Mouse (Mus musculus) kidney, embryonic 16.5 days (tissue): ENCODE measurements around the gene Gimap1. TPM values are rescaled to one million over a fixed set of nuclear protein-coding genes. Genes with fewer than 3 reads are reported as not detected.

Source experiments
- ATAC-seq: fragments of 200-750 bp; cut with Nextera tagmentation; 2 replicates; pipeline ENCODE4 v1.8.0; 2017; ENCODE audit warnings: moderate TSS enrichment; ENCODE audit not compliant: low FRiP score, low TSS enrichment
- H3K27ac ChIP-seq: fragments of 300-500 bp; sonication (generic); 2 replicates; pipeline ENCODE4 v1.5.1; 2014; ENCODE audit warnings: low read length
- H3K27me3 ChIP-seq: fragments of 300-500 bp; sonication (generic); 2 replicates; pipeline ENCODE4 v1.6.1; 2014; ENCODE audit warnings: low read length, control low read depth, mixed read lengths; ENCODE audit not compliant: insufficient read depth
- H3K36me3 ChIP-seq: fragments of 300-500 bp; sonication (generic); 2 replicates; pipeline ENCODE4 v1.6.1; 2014; ENCODE audit warnings: low read length, control low read depth, mixed read lengths; ENCODE audit not compliant: insufficient read depth
- H3K4me1 ChIP-seq: fragments of 300-500 bp; sonication (generic); 2 replicates; pipeline ENCODE4 v1.6.1; 2014; ENCODE audit warnings: low read length, control low read depth, mixed read lengths; ENCODE audit not compliant: insufficient read depth
- H3K4me2 ChIP-seq: fragments of 300-500 bp; sonication (generic); replicated peaks from 2 replicates; pipeline ENCODE4 v1.6.1; 2014; ENCODE audit warnings: low read depth, low read length
- H3K4me3 ChIP-seq: fragments of 300-500 bp; sonication (generic); 2 replicates; pipeline ENCODE4 v1.5.1; 2014; ENCODE audit warnings: mild to moderate bottlenecking, low read length
- H3K9ac ChIP-seq: fragments of 300-500 bp; sonication (generic); replicated peaks from 2 replicates; pipeline ENCODE4 v1.6.1; 2014; ENCODE audit warnings: low read length
- H3K9me3 ChIP-seq: fragments of 300-500 bp; sonication (generic); 2 replicates; pipeline ENCODE4 v1.6.1; 2016; ENCODE audit warnings: low read length, control low read depth
- WGBS: fragments of 180-500 bp; shearing (Covaris S2); extraction: QIAGEN DNeasy Blood & Tissue Kit; methylation state at CpG from one replicate; pipeline ENCODE4 v1.1.7; 2014; 5-methylcytosine and 5-hydroxymethylcytosine counted together
- polyA plus RNA-seq: library from polyadenylated mRNA; unstranded; fragments of >200 nt; fragmentation: Nextera tagmentation; extraction: Ambion mirVana; gene quantifications from 2 replicates; pipeline ENCODE4 v1.2.1, GENCODE M21; 2015

Gene Gimap1
- polyA plus RNA-seq, 1 experiment from 2014 or later: 43.2 TPM

- ATAC-seq: no peak
- WGBS: 58% methylated on average over 5 of the region's 5 CpGs
- peak overlapping the region; percentile 79; the same call in 1 of the 2 replicates for H3K27ac ChIP-seq
- no peak overlapping the region for H3K4me3 ChIP-seq
- no peaks in the 10 kb centered on the region for H3K9me3 ChIP-seq
- no peaks in the 10 kb centered on the region for H3K4me1 ChIP-seq
- no peak overlapping the region for H3K4me2 ChIP-seq
- no peak overlapping the region for H3K9ac ChIP-seq
- no peaks in the 10 kb centered on the region for H3K27me3 ChIP-seq
- H3K36me3 ChIP-seq: no peaks in the 10 kb centered on the region
Observed at GRCm38 (mm10) chr6:48702601-48703000, 36.3 kb upstream of the Gimap1 start.

- Histone ChIP-seq H3K4me2 (no peak overlapping the region), H3K4me3 (no peak overlapping the region), H3K4me1 (no peaks in the 10 kb centered on the region), H3K9me3 (no peaks in the 10 kb centered on the region), H3K27ac (no peak overlapping the region), H3K9ac (no peak overlapping the region), H3K36me3 (no peaks in the 10 kb centered on the region), H3K27me3 (no peaks in the 10 kb centered on the region)
- ATAC-seq: no peak
Observed at GRCm38 (mm10) chr6:48704146-48704545, 34.7 kb upstream of the Gimap1 start.

DNA sequence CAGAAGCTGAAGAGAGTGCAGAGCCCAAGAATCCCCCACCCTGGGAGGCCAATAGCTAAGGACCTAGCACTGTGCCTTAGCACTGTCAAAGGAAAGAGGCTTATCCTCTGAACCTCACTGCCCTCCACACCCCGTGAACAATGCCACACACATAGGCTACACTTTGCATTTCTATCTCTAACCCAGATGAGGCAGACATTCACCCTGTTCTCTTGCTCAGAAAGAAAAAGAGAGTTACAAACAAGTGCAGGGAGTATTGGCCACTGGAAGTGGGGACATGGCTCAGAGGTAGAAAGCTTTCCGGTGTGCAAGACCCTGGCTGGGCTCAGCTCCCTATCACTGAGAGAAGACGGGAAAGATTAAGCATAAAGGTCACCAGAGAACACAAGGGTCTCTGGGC lies 32.7 kb upstream of the Gimap1 start:
- Histone ChIP-seq H3K9ac (peak overlapping the region; percentile 58), H3K9me3 (no peaks in the 10 kb centered on the region), H3K27ac (peak overlapping the region; percentile 53), H3K4me2 (peak overlapping the region; percentile 40), H3K4me1 (no peaks in the 10 kb centered on the region), H3K27me3 (no peaks in the 10 kb centered on the region), H3K4me3 (peak overlapping the region; percentile 30), H3K36me3 (no peaks in the 10 kb centered on the region)
- ATAC-seq: no peak
- WGBS: 40% methylated on average over 3 of the region's 3 CpGs

DNA sequence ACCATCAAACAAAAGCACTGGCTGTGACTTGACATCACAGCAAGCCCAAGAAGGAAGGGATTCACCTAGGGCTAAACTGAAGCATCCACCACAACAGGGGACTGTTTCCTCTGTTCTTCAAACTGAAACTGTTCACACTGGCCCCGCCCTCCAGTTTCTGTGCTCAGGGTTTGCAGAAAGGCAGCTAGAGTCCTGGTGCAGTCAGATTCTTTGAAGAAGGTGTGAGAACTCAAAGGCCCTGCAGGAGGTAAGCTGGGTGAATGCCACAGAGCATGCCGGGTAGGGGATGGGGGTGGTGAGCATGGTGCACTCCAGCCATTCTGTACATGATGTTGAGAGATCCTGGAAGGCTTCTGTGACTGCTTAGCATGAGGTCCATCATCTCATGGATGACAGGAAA lies 20.4 kb upstream of the Gimap1 start, which contains the start of the genes Gm28053 and Gimap7:
TSS of gene Gm28053 (plus strand) at position 153 of the 400 bp plus-strand sequence.
TSS of gene Gimap7 (plus strand) at position 167 of the 400 bp plus-strand sequence.
- no peak within 1 kb of the TSS for H3K4me3 ChIP-seq
- no peak within 1 kb of the TSS for H3K27ac ChIP-seq
- H3K9ac ChIP-seq: no peak within 1 kb of the TSS
- 58% methylated on average over 2 of the region's 2 CpGs for WGBS
- H3K4me2 ChIP-seq: no peak within 1 kb of the TSS
- ATAC-seq: no peak
- no peaks in the 10 kb centered on the region for H3K9me3 ChIP-seq
- H3K27me3 ChIP-seq: no peaks in the 10 kb centered on the region
- H3K36me3 ChIP-seq: no peaks in the 10 kb centered on the region
- H3K4me1 ChIP-seq: no peaks in the 10 kb centered on the region

- Histone ChIP-seq H3K27me3 (no peaks in the 10 kb centered on the region), H3K4me1 (no peaks in the 10 kb centered on the region), H3K27ac (no peak overlapping the region), H3K36me3 (no peaks in the 10 kb centered on the region), H3K4me2 (no peak overlapping the region), H3K4me3 (no peak overlapping the region), H3K9ac (no peak overlapping the region), H3K9me3 (0 out of 2 replicates have a peak, but pooled peaks cover 3% of the 10 kb centered on the region)
- WGBS: 78% methylated on average over 4 of the region's 4 CpGs
- ATAC-seq: no peak
Observed at GRCm38 (mm10) chr6:48720326-48720725, 18.5 kb upstream of the Gimap1 start.

DNA sequence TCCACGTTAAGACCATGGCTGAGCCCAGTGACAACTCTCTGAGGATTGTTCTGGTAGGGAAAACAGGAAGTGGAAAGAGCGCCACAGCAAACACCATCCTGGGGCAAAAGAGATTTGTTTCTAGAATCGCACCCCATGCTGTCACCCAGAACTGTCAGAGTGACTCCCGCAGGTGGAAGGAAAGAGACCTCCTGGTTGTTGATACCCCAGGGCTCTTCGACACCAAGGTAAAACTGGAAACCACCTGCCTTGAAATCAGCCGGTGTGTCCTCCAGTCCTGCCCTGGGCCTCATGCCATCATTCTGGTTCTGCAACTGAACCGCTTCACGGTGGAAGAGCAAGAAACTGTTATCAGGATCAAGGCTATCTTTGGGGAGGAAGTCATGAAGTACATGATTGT lies 15.4 kb upstream of the Gimap1 start:
- H3K4me3 ChIP-seq: no peak overlapping the region
- 81% methylated on average over 8 of the region's 8 CpGs for WGBS
- no peaks in the 10 kb centered on the region for H3K27me3 ChIP-seq
- ATAC-seq: no peak
- H3K4me2 ChIP-seq: no peak overlapping the region
- no peak overlapping the region for H3K9ac ChIP-seq
- no peak overlapping the region for H3K27ac ChIP-seq
- no peaks in the 10 kb centered on the region; the same call in 1 of the 2 replicates for H3K4me1 ChIP-seq
- 0 out of 2 replicates have a peak, but pooled peaks cover 3% of the 10 kb centered on the region for H3K9me3 ChIP-seq
- H3K36me3 ChIP-seq: no peaks in the 10 kb centered on the region

- H3K27me3 ChIP-seq: no peaks in the 10 kb centered on the region
- H3K27ac ChIP-seq: peak overlapping the region; percentile 31; the same call in 1 of the 2 replicates
- H3K4me1 ChIP-seq: no peaks in the 10 kb centered on the region; the same call in 1 of the 2 replicates
- peak; percentile 82 for ATAC-seq
- no peaks in the 10 kb centered on the region for H3K36me3 ChIP-seq
- no peak overlapping the region for H3K9ac ChIP-seq
- H3K4me2 ChIP-seq: no peak overlapping the region
- 29% methylated on average over 1 of the region's 1 CpGs for WGBS
- 0 out of 2 replicates have a peak, but pooled peaks cover 3% of the 10 kb centered on the region for H3K9me3 ChIP-seq
- no peak overlapping the region for H3K4me3 ChIP-seq
Observed at GRCm38 (mm10) chr6:48725476-48725875, 13.4 kb upstream of the Gimap1 start.

- WGBS: 89% methylated on average over 5 of the region's 5 CpGs
- Histone ChIP-seq H3K4me3 (no peak overlapping the region), H3K27me3 (no peaks in the 10 kb centered on the region), H3K27ac (no peak overlapping the region), H3K4me2 (no peak overlapping the region), H3K9me3 (0 out of 2 replicates have a peak, but pooled peaks cover 3% of the 10 kb centered on the region), H3K36me3 (no peaks in the 10 kb centered on the region), H3K9ac (no peak overlapping the region), H3K4me1 (no peaks in the 10 kb centered on the region; the same call in 1 of the 2 replicates)
- no peak for ATAC-seq
Observed at GRCm38 (mm10) chr6:48727761-48728160, 11.1 kb upstream of the Gimap1 start.

DNA sequence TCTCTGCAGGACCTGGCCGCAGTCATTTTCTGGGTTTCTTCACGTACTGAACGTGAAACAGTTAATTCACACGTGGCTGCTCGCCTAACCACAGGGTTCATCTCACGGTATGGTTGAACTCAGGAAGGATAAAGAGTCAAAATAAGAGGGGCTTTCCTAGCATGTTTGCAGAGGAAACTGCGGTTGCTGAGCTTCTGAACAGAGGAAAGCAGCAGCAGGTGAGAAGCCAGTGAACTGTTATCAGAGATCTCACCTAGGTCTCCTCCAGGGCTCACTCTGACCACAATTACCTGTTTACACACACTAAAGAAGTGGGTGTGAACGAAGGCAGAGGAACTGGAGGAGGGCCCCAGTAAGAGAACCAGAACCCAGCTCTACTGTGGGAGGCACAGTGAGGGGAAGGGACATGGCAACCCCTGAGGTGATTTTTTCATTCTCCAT lies 6.0 kb upstream of the Gimap1 start:
- H3K9ac ChIP-seq: no peak overlapping the region
- no peaks in the 10 kb centered on the region for H3K4me1 ChIP-seq
- no peak overlapping the region for H3K27ac ChIP-seq
- WGBS: 41% methylated on average over 8 of the region's 8 CpGs
- H3K9me3 ChIP-seq: no peaks in the 10 kb centered on the region
- no peak for ATAC-seq
- no peak overlapping the region for H3K4me3 ChIP-seq
- H3K36me3 ChIP-seq: no peaks in the 10 kb centered on the region
- no peaks in the 10 kb centered on the region for H3K27me3 ChIP-seq
- no peak overlapping the region for H3K4me2 ChIP-seq

DNA sequence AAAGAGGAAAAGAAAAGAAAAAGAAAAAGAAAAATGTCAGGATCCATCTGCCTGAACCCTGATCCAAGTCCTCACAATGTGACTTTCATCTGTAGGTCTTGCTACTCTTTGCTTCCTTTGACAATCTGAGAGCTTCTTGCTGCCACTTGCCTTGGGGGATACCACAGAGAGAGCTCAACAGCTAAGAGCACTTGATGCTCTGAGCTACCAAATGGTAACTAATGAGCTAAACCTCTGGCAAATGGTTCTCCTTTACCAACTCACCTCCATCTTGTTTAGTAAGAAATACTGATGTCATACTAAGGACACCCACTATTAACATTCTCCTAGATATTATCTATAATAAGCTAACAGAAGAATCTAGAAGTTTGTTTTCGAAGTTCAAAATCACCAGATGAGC lies 5.2 kb upstream of the Gimap1 start:
- no peaks in the 10 kb centered on the region for H3K4me1 ChIP-seq
- H3K9me3 ChIP-seq: no peaks in the 10 kb centered on the region
- H3K4me3 ChIP-seq: no peak overlapping the region
- no peaks in the 10 kb centered on the region for H3K36me3 ChIP-seq
- H3K9ac ChIP-seq: no peak overlapping the region
- no peak for ATAC-seq
- no peaks in the 10 kb centered on the region for H3K27me3 ChIP-seq
- WGBS: 83% methylated on average over 1 of the region's 1 CpGs
- H3K4me2 ChIP-seq: no peak overlapping the region
- no peak overlapping the region for H3K27ac ChIP-seq
